Mouse (Mus musculus) limb, embryonic 14.5 days (tissue): ENCODE measurements around the gene Tmem174. TPM values are rescaled to one million over a fixed set of nuclear protein-coding genes. Genes with fewer than 3 reads are reported as not detected.

ENCODE experiments used
- ATAC-seq: fragments of 200-750 bp; cut with Nextera tagmentation; 2 replicates; pipeline ENCODE4 v1.8.0; 2017; ENCODE audit warnings: low read depth, moderate number of reproducible peaks, moderate TSS enrichment; ENCODE audit not compliant: low FRiP score
- DNase-seq: peaks from one replicate; pipeline ENCODE4 v3.0.0-alpha.2; 2015; ENCODE audit warnings: low spot score
- H3K27ac ChIP-seq: fragments of 300-500 bp; sonication (generic); replicated peaks from 2 replicates; pipeline ENCODE4 v1.5.1; 2014; ENCODE audit warnings: low read depth, mild to moderate bottlenecking, low read length, moderate library complexity, mixed read lengths
- H3K27me3 ChIP-seq: fragments of 300-500 bp; sonication (generic); 2 replicates; pipeline ENCODE4 v1.6.1; 2014; ENCODE audit warnings: low read length, mixed read lengths; ENCODE audit not compliant: control insufficient read depth, insufficient read depth
- H3K36me3 ChIP-seq: fragments of 300-500 bp; sonication (generic); 2 replicates; pipeline ENCODE4 v1.6.1; 2014; ENCODE audit warnings: mild to moderate bottlenecking, low read length, moderate library complexity, mixed read lengths; ENCODE audit not compliant: control insufficient read depth, insufficient read depth
- H3K4me1 ChIP-seq: fragments of 300-500 bp; sonication (generic); 2 replicates; pipeline ENCODE4 v1.6.1; 2014; ENCODE audit warnings: antibody characterized with exemption, low read length, mixed read lengths; ENCODE audit not compliant: control insufficient read depth, insufficient read depth
- H3K4me2 ChIP-seq: fragments of 300-500 bp; sonication (generic); replicated peaks from 2 replicates; pipeline ENCODE4 v1.6.1; 2014; ENCODE audit warnings: low read depth, mild to moderate bottlenecking, low read length, moderate library complexity; ENCODE audit not compliant: severe bottlenecking
- H3K4me3 ChIP-seq: fragments of 300-500 bp; sonication (generic); replicated peaks from 2 replicates; pipeline ENCODE4 v1.5.1; 2014; ENCODE audit warnings: low read length
- H3K9ac ChIP-seq: fragments of 300-500 bp; sonication (generic); 2 replicates; pipeline ENCODE4 v1.6.1; 2014; ENCODE audit warnings: mild to moderate bottlenecking, low read depth, low read length, moderate library complexity; ENCODE audit not compliant: severe bottlenecking
- H3K9me3 ChIP-seq: fragments of 300-500 bp; sonication (generic); 2 replicates; pipeline ENCODE4 v1.6.1; 2016; ENCODE audit warnings: low read length; ENCODE audit not compliant: control insufficient read depth
- POLR2A ChIP-seq: fragments of 200-500 bp; IDR thresholded peaks from 2 replicates; pipeline ENCODE4 v1.8.0; 2012; ENCODE audit warnings: inconsistent platforms, mild to moderate bottlenecking, moderate library complexity, borderline replicate concordance; ENCODE audit not compliant: insufficient read depth, insufficient read length; ENCODE audit errors: extremely low read depth
- WGBS: fragments of 180-500 bp; shearing (Covaris S2); extraction: QIAGEN DNeasy Blood & Tissue Kit; methylation state at CpG from one replicate; pipeline ENCODE4 v1.1.7; 2014; 5-methylcytosine and 5-hydroxymethylcytosine counted together
- polyA plus RNA-seq, 2 experiments: library from polyadenylated mRNA; depleted of rRNA in 1 of 2; stranded (reverse) in 1 of 2; unstranded in 1 of 2; fragments of >200 nt; fragmentation: Nextera tagmentation in 1 of 2; extraction: Ambion mirVana in 1 of 2; gene quantifications; 2 replicates each; pipeline versions ENCODE4 v1.2.1 to v1.2.3; 2012 to 2014

Gene Tmem174
- polyA plus RNA-seq, 2 experiments = not detected

- no peaks in the 10 kb centered on the region for H3K36me3 ChIP-seq
- WGBS = 92% methylated on average over 1 of the region's 1 CpGs
- no peak for DNase-seq
- ATAC-seq = no peak
- H3K9me3 ChIP-seq = no peaks in the 10 kb centered on the region
- H3K4me2 ChIP-seq = no peak overlapping the region
- no peak for TF ChIP-seq POLR2A
- no peak overlapping the region for H3K4me3 ChIP-seq
- no peaks in the 10 kb centered on the region for H3K27me3 ChIP-seq
- H3K27ac ChIP-seq = no peak overlapping the region
- no peak overlapping the region for H3K9ac ChIP-seq
- H3K4me1 ChIP-seq = peaks cover 4% of the 10 kb centered on the region; the same call in 1 of the 2 replicates
These were observed 42.0 kb upstream of the Tmem174 start for GRCm38 (mm10) chr13:98679230-98679629.

- Histone ChIP-seq H3K27me3 (no peaks in the 10 kb centered on the region), H3K9me3 (no peaks in the 10 kb centered on the region), H3K4me2 (no peak overlapping the region), H3K36me3 (no peaks in the 10 kb centered on the region), H3K27ac (no peak overlapping the region), H3K4me3 (no peak overlapping the region), H3K9ac (no peak overlapping the region), H3K4me1 (no peaks in the 10 kb centered on the region)
- no peak for ATAC-seq
- 83% methylated on average over 4 of the region's 4 CpGs for WGBS
- DNase-seq = no peak
- no peak for TF ChIP-seq POLR2A
These were observed 36.7 kb upstream of the Tmem174 start for GRCm38 (mm10) chr13:98673922-98674321.

GRCm38 (mm10) chr13:98669296-98669695 lies 32.1 kb upstream of the Tmem174 start:
- H3K9me3 ChIP-seq = no peaks in the 10 kb centered on the region
- no peak overlapping the region for H3K4me2 ChIP-seq
- H3K36me3 ChIP-seq = no peaks in the 10 kb centered on the region
- no peak overlapping the region for H3K9ac ChIP-seq
- ATAC-seq = no peak
- no peak for TF ChIP-seq POLR2A
- WGBS = 59% methylated on average over 3 of the region's 3 CpGs
- H3K4me1 ChIP-seq = no peaks in the 10 kb centered on the region
- no peak overlapping the region for H3K4me3 ChIP-seq
- no peak for DNase-seq
- no peaks in the 10 kb centered on the region for H3K27me3 ChIP-seq
- no peak overlapping the region for H3K27ac ChIP-seq

- no peaks in the 10 kb centered on the region for H3K9me3 ChIP-seq
- no peak for TF ChIP-seq POLR2A
- no peaks in the 10 kb centered on the region for H3K4me1 ChIP-seq
- H3K4me3 ChIP-seq = no peak overlapping the region
- no peak for DNase-seq
- H3K4me2 ChIP-seq = no peak overlapping the region
- no peak overlapping the region for H3K27ac ChIP-seq
- no peaks in the 10 kb centered on the region for H3K27me3 ChIP-seq
- H3K9ac ChIP-seq = no peak overlapping the region
- WGBS = 64% methylated on average over 3 of the region's 3 CpGs
- ATAC-seq = no peak
- H3K36me3 ChIP-seq = no peaks in the 10 kb centered on the region
These were observed 30.1 kb upstream of the Tmem174 start for GRCm38 (mm10) chr13:98667316-98667715.

- TF ChIP-seq POLR2A = no peak
- H3K27ac ChIP-seq = no peak overlapping the region
- no peaks in the 10 kb centered on the region for H3K4me1 ChIP-seq
- H3K9ac ChIP-seq = no peak overlapping the region
- H3K36me3 ChIP-seq = no peaks in the 10 kb centered on the region
- no peak overlapping the region for H3K4me3 ChIP-seq
- H3K27me3 ChIP-seq = no peaks in the 10 kb centered on the region
- WGBS = 85% methylated on average over 10 of the region's 10 CpGs
- no peak overlapping the region for H3K4me2 ChIP-seq
- H3K9me3 ChIP-seq = no peaks in the 10 kb centered on the region
- ATAC-seq = no peak
- DNase-seq = no peak
These were observed 28.0 kb upstream of the Tmem174 start for GRCm38 (mm10) chr13:98665240-98665639.

GRCm38 (mm10) chr13:98662173-98662675 lies 25.0 kb upstream of the Tmem174 start:
- Histone ChIP-seq H3K9ac (no peak overlapping the region), H3K4me3 (no peak overlapping the region), H3K27me3 (no peaks in the 10 kb centered on the region), H3K9me3 (no peaks in the 10 kb centered on the region), H3K4me2 (no peak overlapping the region), H3K36me3 (no peaks in the 10 kb centered on the region), H3K4me1 (no peaks in the 10 kb centered on the region), H3K27ac (no peak overlapping the region)
- 81% methylated on average over 4 of the region's 4 CpGs for WGBS
- ATAC-seq = no peak
- TF ChIP-seq POLR2A = no peak
- no peak for DNase-seq
